Mouse (Mus musculus) cerebral cortex, adult 2 months (tissue): ENCODE results near the gene 2300002M23Rik.

ENCODE experiments used
- WGBS: fragments of 180-500 bp; shearing (Covaris S2); methylation state at CpG from one replicate; pipeline ENCODE4 v1.1.7; 2018; 5-methylcytosine and 5-hydroxymethylcytosine counted together

Gene 2300002M23Rik

DNA sequence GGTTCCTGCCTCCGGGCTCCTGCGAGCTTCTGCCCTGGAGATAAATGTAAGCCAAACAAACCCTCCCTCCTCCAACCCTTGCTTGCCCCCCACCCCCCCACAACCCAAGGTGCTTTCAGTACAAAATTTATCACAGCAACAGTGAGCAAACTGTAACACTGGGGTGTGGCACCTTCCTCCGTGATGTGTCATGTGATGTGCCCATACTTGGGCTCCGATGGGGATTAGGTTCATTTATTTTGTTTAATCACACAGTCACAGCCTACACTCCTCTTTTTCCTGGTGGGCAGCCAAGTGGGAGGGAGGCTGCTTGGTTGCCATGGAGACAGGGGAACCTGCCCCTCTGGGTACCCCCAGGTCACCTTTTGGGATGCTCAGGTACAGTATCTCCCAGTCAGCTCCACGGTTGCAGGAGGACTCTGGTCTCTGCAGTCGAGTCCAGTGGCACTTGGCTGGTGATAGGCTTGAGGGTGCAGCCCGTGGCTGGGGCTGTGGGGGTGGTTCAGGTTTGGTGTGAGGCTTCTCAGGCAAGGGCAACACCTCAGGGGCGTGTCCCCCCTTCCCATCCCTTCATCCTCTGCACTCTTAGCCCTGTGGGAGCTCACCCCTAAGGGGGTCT lies 34.6 kb downstream of the 2300002M23Rik start:
- 39% methylated on average over 8 of the region's 8 CpGs for WGBS

- 81% methylated on average over 4 of the region's 4 CpGs for WGBS
Observed at GRCm38 (mm10) chr17:35617127-35617526, 49.9 kb downstream of the 2300002M23Rik start.
